Mouse (Mus musculus): ENCODE data around the gene Pkd1.

DNA sequence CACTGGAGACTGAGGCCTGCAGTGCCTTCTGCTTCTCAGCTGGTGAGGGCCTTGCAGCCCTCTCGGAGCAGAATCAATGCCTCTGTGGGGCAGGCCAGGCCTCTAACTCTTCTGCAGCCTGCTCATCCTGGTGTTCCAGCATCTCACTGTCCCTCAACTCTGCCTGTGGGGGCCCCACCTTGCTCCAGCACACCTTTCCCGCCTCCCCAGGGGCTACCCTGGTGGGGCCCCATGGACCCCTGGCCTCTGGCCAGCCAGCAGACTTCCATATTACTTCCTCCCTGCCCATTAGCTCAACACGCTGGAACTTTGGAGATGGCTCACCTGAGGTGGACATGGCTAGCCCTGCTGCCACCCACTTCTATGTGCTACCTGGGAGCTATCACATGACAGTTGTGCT is 15.5 kb downstream of the Pkd1 start:
- TF ChIP-seq EP300 (IDR thresholded peaks at IDR 0.05; ENCODE audit: insufficient read depth, low read depth, low read length) (no peak), POLR2A (IDR thresholded peaks at IDR 0.05; ENCODE audit: insufficient read depth, low read depth, low read length) (no peak)
